Mouse (Mus musculus): ENCODE measurements around the gene Slc12a8. TPM values are rescaled to one million over a fixed set of nuclear protein-coding genes. Genes with fewer than 3 reads are reported as not detected.

Slc12a8 gene
- total and polyA plus RNA-seq, 3 experiments: 12.2 to 17.4 (median 16.5) TPM

GRCm38 (mm10) chr16:33666226-33666625, 149.1 kb downstream of the Slc12a8 start:
- dilution Hi-C loops (cut with MboI; ENCODE audit: extremely low pct_ligation_motif_present, extremely low pct_unique_long_range_greater_than_20kb, low sequenced_read_pairs): no loop called here
- H3K27me3 ChIP-seq (replicated peaks): no peaks in the 10 kb centered on the region
- no peaks in the 10 kb centered on the region for H3K79me2 ChIP-seq (replicated peaks; ENCODE audit: control insufficient read depth, extremely low read depth, insufficient read depth, poor library complexity, severe bottlenecking)
- in situ Hi-C loops (cut with MboI; ENCODE audit: low pct_ligation_motif_present, low pct_unique_long_range_greater_than_20kb, low sequenced_read_pairs): no loop called here
- no peak for DNase-seq (ENCODE audit: extremely low read depth)
- H3K4me1 ChIP-seq (ENCODE audit: control insufficient read depth in 1 of 2, insufficient read depth in 2 of 2): peaks cover 0 to 2% of the 10 kb centered on the region in 2 experiments; a peak in 1 of 4 replicates
- no peak overlapping the region for H3K4me3 ChIP-seq (replicated peaks in 1 of 3; ENCODE audit: low read depth in 2 of 3, low read length in 2 of 3, poor library complexity in 1 of 3)
- TF ChIP-seq RAD21 (IDR thresholded peaks at IDR 0.05; ENCODE audit: low read depth, low read length) (no peak), SMC3 (IDR thresholded peaks at IDR 0.05; ENCODE audit: low read depth, low read length) (no peak), BHLHE40 (IDR thresholded peaks at IDR 0.05; ENCODE audit: low read depth, low read length) (no peak), IRF4 (IDR thresholded peaks at IDR 0.05; ENCODE audit: low read depth, low read length) (no peak), ZC3H11A (IDR thresholded peaks at IDR 0.05; ENCODE audit: low read depth, low read length) (no peak), PAX5 (IDR thresholded peaks at IDR 0.05; ENCODE audit: low read length) (no peak), ZKSCAN1 (IDR thresholded peaks at IDR 0.05; ENCODE audit: borderline replicate concordance, low read depth, low read length) (no peak), EP300 (IDR thresholded peaks at IDR 0.05; ENCODE audit: low read length) (no peak)
- peaks cover 4% of the 10 kb centered on the region for H3K9me3 ChIP-seq (replicated peaks; ENCODE audit: low read length)
- H3K36me3 ChIP-seq (replicated peaks in 1 of 2; ENCODE audit: control insufficient read depth in 1 of 2, insufficient read depth in 1 of 2, low read length in 1 of 2): peaks cover 18 to 42% of the 10 kb centered on the region in 2 experiments
- no peak overlapping the region for H3K9ac ChIP-seq (ENCODE audit: insufficient read depth, low read depth)
- H3K27ac ChIP-seq (ENCODE audit: insufficient read depth, low read depth): no peak overlapping the region
- H3K4me2 ChIP-seq (ENCODE audit: insufficient read depth, low read depth, poor library complexity, severe bottlenecking): no peak overlapping the region

DNA sequence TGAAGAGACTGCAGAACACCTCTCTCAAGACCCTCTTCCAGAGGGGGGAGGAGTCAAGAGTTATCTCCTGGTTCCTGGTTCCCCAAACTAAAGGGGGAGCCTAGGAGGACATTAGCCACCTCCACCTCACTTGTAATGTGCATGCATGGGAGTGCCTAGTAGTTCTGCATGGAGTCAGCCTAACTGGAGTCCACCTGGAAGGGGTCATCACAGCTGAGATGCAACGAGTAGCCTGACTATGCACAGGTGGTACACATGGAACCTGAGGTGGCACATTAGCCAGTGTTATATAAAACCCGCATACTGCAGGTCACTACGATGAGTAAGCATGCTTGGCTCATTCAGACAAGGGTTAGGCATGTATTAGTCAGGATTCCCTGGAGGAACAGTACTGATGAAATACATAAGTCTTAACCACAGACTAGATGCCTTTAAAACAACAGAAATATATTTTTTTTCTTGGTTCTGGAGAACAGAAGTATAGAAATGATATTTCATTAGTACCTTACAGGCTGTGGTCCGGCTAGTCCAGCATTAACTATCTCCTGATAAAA, 149.9 kb downstream of the Slc12a8 start:
- DNase-seq (ENCODE audit: extremely low read depth): no peak
- Histone ChIP-seq H3K27me3 (replicated peaks) (no peaks in the 10 kb centered on the region), H3K36me3 (replicated peaks in 1 of 2; ENCODE audit: control insufficient read depth in 1 of 2, insufficient read depth in 1 of 2, low read length in 1 of 2) (peaks cover 18 to 35% of the 10 kb centered on the region in 2 experiments)

More for the DNA sequence above, 149.9 kb downstream of the Slc12a8 start:
- dilution Hi-C loops (cut with MboI; ENCODE audit: extremely low pct_ligation_motif_present, extremely low pct_unique_long_range_greater_than_20kb, low sequenced_read_pairs): no loop called here
- H3K27ac ChIP-seq (ENCODE audit: insufficient read depth, low read depth): no peak overlapping the region
- no peak overlapping the region for H3K4me3 ChIP-seq (replicated peaks in 1 of 3; ENCODE audit: low read depth in 2 of 3, low read length in 2 of 3, poor library complexity in 1 of 3)
- in situ Hi-C loops (cut with MboI; ENCODE audit: low pct_ligation_motif_present, low pct_unique_long_range_greater_than_20kb, low sequenced_read_pairs): no loop called here
- H3K9me3 ChIP-seq (replicated peaks; ENCODE audit: low read length): peaks cover 4% of the 10 kb centered on the region
- H3K4me1 ChIP-seq (ENCODE audit: control insufficient read depth in 1 of 2, insufficient read depth in 2 of 2): peaks cover 0 to 2% of the 10 kb centered on the region in 2 experiments; a peak in 1 of 4 replicates
- TF ChIP-seq CTCF (conservative IDR thresholded peaks at IDR 0.05 in 1 of 2, IDR thresholded peaks at IDR 0.05 in 1 of 2; ENCODE audit: low read depth in 2 of 2, low read length in 2 of 2) (no peak), HCFC1 (IDR thresholded peaks at IDR 0.05; ENCODE audit: low read depth, low read length) (no peak), E2F4 (IDR thresholded peaks at IDR 0.05; ENCODE audit: insufficient replicate concordance, low read depth, low read length) (no peak), EP300 (IDR thresholded peaks at IDR 0.05; ENCODE audit: low read length) (no peak), IRF4 (IDR thresholded peaks at IDR 0.05; ENCODE audit: low read depth, low read length) (no peak), NRF1 (IDR thresholded peaks at IDR 0.05; ENCODE audit: low read depth, low read length) (no peak), JUN (IDR thresholded peaks at IDR 0.05; ENCODE audit: insufficient read depth, low read depth, low read length) (no peak), CHD1 (IDR thresholded peaks at IDR 0.05; ENCODE audit: low read depth, low read length) (no peak), MAFK (IDR thresholded peaks at IDR 0.05; ENCODE audit: insufficient replicate concordance, low read length) (no peak), SMC3 (IDR thresholded peaks at IDR 0.05; ENCODE audit: low read depth, low read length) (no peak), POLR2A (IDR thresholded peaks at IDR 0.05; ENCODE audit: low read depth, low read length) (no peak), BHLHE40 (IDR thresholded peaks at IDR 0.05; ENCODE audit: low read depth, low read length) (no peak), ZC3H11A (IDR thresholded peaks at IDR 0.05; ENCODE audit: low read depth, low read length) (no peak), MAZ (IDR thresholded peaks at IDR 0.05; ENCODE audit: low read depth, low read length) (no peak), POLR2AphosphoS2 (IDR thresholded peaks at IDR 0.05; ENCODE audit: low read depth, low read length) (no peak), ELF1 (IDR thresholded peaks at IDR 0.05; ENCODE audit: low read depth, low read length) (no peak), SIN3A (IDR thresholded peaks at IDR 0.05; ENCODE audit: low read length) (no peak)
- H3K79me2 ChIP-seq (replicated peaks; ENCODE audit: control insufficient read depth, extremely low read depth, insufficient read depth, poor library complexity, severe bottlenecking): no peaks in the 10 kb centered on the region
- no peak overlapping the region for H3K9ac ChIP-seq (ENCODE audit: insufficient read depth, low read depth)
- H3K4me2 ChIP-seq (ENCODE audit: insufficient read depth, low read depth, poor library complexity, severe bottlenecking): no peak overlapping the region
